In the genomic region with DNA sequence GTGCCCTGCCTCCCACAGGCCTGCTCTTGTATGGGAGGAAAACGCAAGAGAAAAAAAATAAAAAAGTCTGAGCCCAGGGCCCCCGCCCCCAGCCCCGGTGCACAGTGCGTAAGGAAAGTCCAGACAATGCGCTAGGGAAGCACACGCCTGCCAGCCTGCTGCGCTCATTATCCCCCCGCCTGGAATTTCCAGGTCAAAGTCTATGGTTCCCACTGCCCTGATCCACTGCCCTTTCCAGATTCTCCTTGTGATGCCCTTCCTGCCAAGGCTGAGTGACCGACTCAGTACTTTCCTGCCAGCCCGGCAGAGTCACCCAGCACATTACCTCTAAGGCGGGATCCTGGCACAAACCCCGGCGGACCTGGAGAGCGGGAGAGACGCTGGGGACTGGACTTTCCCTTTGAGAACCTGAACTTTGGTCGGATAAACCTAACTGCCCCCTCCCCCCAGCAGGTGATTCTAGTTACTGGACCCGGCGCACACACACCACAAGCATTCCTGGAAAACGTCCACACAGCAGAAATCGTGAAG, we compare ENCODE assay signal across 8 mouse cellular contexts. TPM values are rescaled to one million over a fixed set of nuclear protein-coding genes. Genes with fewer than 3 reads are reported as not detected.
DNase-seq lines count a peak whose midpoint lies in the region; ATAC-seq and TF ChIP-seq lines count a peak whose summit lies in the region.

No protein-coding gene starts in this region.

- H3K4me1 ChIP-seq in forebrain, embryonic 12.5 days, result peaks cover 38% of the 10 kb centered on the region
- H3K4me1 ChIP-seq in intestine, embryonic 15.5 days (replicated peaks), result peaks cover 40% of the 10 kb centered on the region
- peaks cover 0 to 18% of the 10 kb centered on the region in 2 experiments; a peak in 3 of 4 replicates for H3K4me1 ChIP-seq in liver, embryonic 14.5 days (replicated peaks; ENCODE audit: control insufficient read depth in 2 of 2, insufficient read depth in 2 of 2, low read length in 1 of 2)

- H3K27me3 ChIP-seq in forebrain, embryonic 12.5 days, result no peaks in the 10 kb centered on the region
- no peaks in the 10 kb centered on the region for H3K27me3 ChIP-seq in intestine, embryonic 15.5 days (replicated peaks)
- no peaks in the 10 kb centered on the region for H3K27me3 ChIP-seq in liver, embryonic 14.5 days (ENCODE audit: control insufficient read depth, insufficient read depth, low read length)

- peak; percentile 49 for DNase-seq in gastrocnemius, postnatal 25 days
- no peak for DNase-seq in gastrocnemius, adult 18-20 months (ENCODE audit: low spot score)
- DNase-seq in liver, embryonic 14.5 days (ENCODE audit: low read depth in 3 of 3, low spot score in 3 of 3), result no peak
- DNase-seq in cerebellum, adult 9-10 months, result no peak
- no peak for DNase-seq in right cerebral cortex, postnatal 36 days (ENCODE audit: low spot score in 2 of 2)
- DNase-seq in frontal cortex, postnatal 14 days (ENCODE audit: low spot score in 2 of 2), result no peak

- TF ChIP-seq EP300 in liver, embryonic 14.5 days (IDR thresholded peaks at IDR 0.05; ENCODE audit: low read depth), result no peak

- ATAC-seq in forebrain, embryonic 12.5 days (ENCODE audit: low FRiP score), result 0 out of 2 replicates have a peak, but pooled peaks have one; percentile 58
- peak; percentile 56 for ATAC-seq in intestine, embryonic 15.5 days
- peak; percentile 62 for ATAC-seq in liver, embryonic 14.5 days (ENCODE audit: insufficient read depth)

- H3K4me3 ChIP-seq in forebrain, embryonic 12.5 days (replicated peaks), result no peak overlapping the region
- H3K4me3 ChIP-seq in intestine, embryonic 15.5 days (replicated peaks), result peak overlapping the region; percentile 10; the same call in 1 of the 2 replicates
- peak overlapping the region; percentile 27 to 51; a peak in 3 of 4 replicates for H3K4me3 ChIP-seq in liver, embryonic 14.5 days (ENCODE audit: insufficient read depth in 1 of 2, low read depth in 2 of 2, low read length in 2 of 2)

- H3K4me2 ChIP-seq in forebrain, embryonic 12.5 days, result peak overlapping the region; percentile 13; the same call in 1 of the 2 replicates
- peak overlapping the region; percentile 38 for H3K4me2 ChIP-seq in intestine, embryonic 15.5 days (replicated peaks)
- peak overlapping the region; percentile 31 for H3K4me2 ChIP-seq in liver, embryonic 14.5 days (ENCODE audit: low read depth)

- 54% methylated on average over 20 of the region's 20 CpGs for WGBS in forebrain, embryonic 12.5 days
- 46% methylated on average over 20 of the region's 20 CpGs for WGBS in intestine, embryonic 15.5 days
- 21% methylated on average over 20 of the region's 20 CpGs for WGBS in liver, embryonic 14.5 days (ENCODE audit: insufficient replicate concordance)

- no peaks in the 10 kb centered on the region for H3K36me3 ChIP-seq in forebrain, embryonic 12.5 days (replicated peaks)
- H3K36me3 ChIP-seq in intestine, embryonic 15.5 days, result no peaks in the 10 kb centered on the region
- no peaks in the 10 kb centered on the region for H3K36me3 ChIP-seq in liver, embryonic 14.5 days (replicated peaks; ENCODE audit: control insufficient read depth, insufficient read depth, low read depth)

- H3K9me3 ChIP-seq in forebrain, embryonic 12.5 days, result no peaks in the 10 kb centered on the region
- H3K9me3 ChIP-seq in intestine, embryonic 15.5 days, result no peaks in the 10 kb centered on the region
- H3K9me3 ChIP-seq in liver, embryonic 14.5 days (ENCODE audit: control insufficient read depth, low read length), result no peaks in the 10 kb centered on the region

- no peak overlapping the region for H3K9ac ChIP-seq in forebrain, embryonic 12.5 days
- H3K9ac ChIP-seq in intestine, embryonic 15.5 days, result no peak overlapping the region
- H3K9ac ChIP-seq in liver, embryonic 14.5 days (replicated peaks), result no peak overlapping the region

- H3K27ac ChIP-seq in forebrain, embryonic 12.5 days, result no peak overlapping the region
- peak overlapping the region; percentile 87 for H3K27ac ChIP-seq in intestine, embryonic 15.5 days
- no peak overlapping the region for H3K27ac ChIP-seq in liver, embryonic 14.5 days

- no peak for TF ChIP-seq CTCF in liver, embryonic 14.5 days (IDR thresholded peaks at IDR 0.05; ENCODE audit: low read depth)

RNA-seq across cellular contexts. Expression of gene Col4a2, which starts 33.2 kb away (rescaled TPM):
- 100 to 1,000 TPM; 101 to 136 TPM for total RNA-seq in gastrocnemius, postnatal 25 days (2021)
- total RNA-seq in gastrocnemius, adult 18-20 months (2021), result 10 to 100 TPM; 37.4 to 50.2 TPM
- polyA plus RNA-seq in forebrain, embryonic 12.5 days (2016; fragmentation: Nextera tagmentation; extraction: Ambion mirVana), result 50.0 and 51.3 TPM in 2 replicates
- polyA plus RNA-seq in intestine, embryonic 15.5 days (2015; fragmentation: Nextera tagmentation; extraction: Ambion mirVana), result 60.2 and 61.4 TPM in 2 replicates
- polyA plus RNA-seq in liver, embryonic 14.5 days (2012; rRNA removed), result 4.7 TPM in 2 replicates
- polyA plus RNA-seq in liver, embryonic 14.5 days (2014; fragmentation: Nextera tagmentation; extraction: Ambion mirVana), result 4.9 and 5.3 TPM in 2 replicates

RNA-seq across cellular contexts. Expression of gene Col4a1, which starts 33.3 kb away (rescaled TPM):
- 100 to 1,000 TPM; 206 to 284 TPM for total RNA-seq in gastrocnemius, postnatal 25 days (2021)
- 10 to 100 TPM; 66.5 to 81.6 TPM for total RNA-seq in gastrocnemius, adult 18-20 months (2021)
- 100 and 102 TPM in 2 replicates for polyA plus RNA-seq in forebrain, embryonic 12.5 days (2016; fragmentation: Nextera tagmentation; extraction: Ambion mirVana)
- polyA plus RNA-seq in intestine, embryonic 15.5 days (2015; fragmentation: Nextera tagmentation; extraction: Ambion mirVana), result 161 and 170 TPM in 2 replicates
- polyA plus RNA-seq in liver, embryonic 14.5 days (2012; rRNA removed), result 15.4 and 16.3 TPM in 2 replicates
- 13.5 and 14.4 TPM in 2 replicates for polyA plus RNA-seq in liver, embryonic 14.5 days (2014; fragmentation: Nextera tagmentation; extraction: Ambion mirVana)
